Mouse (Mus musculus) forebrain, embryonic 16.5 days (tissue): ENCODE measurements around the gene Leng8. TPM values are rescaled to one million over a fixed set of nuclear protein-coding genes. Genes with fewer than 3 reads are reported as not detected.

ENCODE experiments used
- ATAC-seq: fragments of 200-750 bp; cut with Nextera tagmentation; 2 replicates; pipeline ENCODE4 v1.8.0; 2017; ENCODE audit warnings: mild to moderate bottlenecking, moderate library complexity
- H3K27ac ChIP-seq: fragments of 300-500 bp; sonication (generic); 2 replicates; pipeline ENCODE4 v1.5.1; 2014; ENCODE audit warnings: low read length, control low read depth
- H3K27me3 ChIP-seq: fragments of 300-500 bp; sonication (generic); replicated peaks from 2 replicates; pipeline ENCODE4 v1.6.1; 2014; ENCODE audit warnings: low read length; ENCODE audit not compliant: control insufficient read depth, insufficient read depth
- H3K36me3 ChIP-seq: fragments of 300-500 bp; sonication (generic); 2 replicates; pipeline ENCODE4 v1.6.1; 2014; ENCODE audit not compliant: control insufficient read depth, insufficient read depth
- H3K4me1 ChIP-seq: fragments of 300-500 bp; sonication (generic); replicated peaks from 2 replicates; pipeline ENCODE4 v1.6.1; 2014; ENCODE audit warnings: low read length; ENCODE audit not compliant: control insufficient read depth, insufficient read depth
- H3K4me2 ChIP-seq: fragments of 300-500 bp; sonication (generic); 2 replicates; pipeline ENCODE4 v1.6.1; 2014; ENCODE audit warnings: mild to moderate bottlenecking, low read length, control low read depth
- H3K4me3 ChIP-seq: fragments of 300-500 bp; sonication (generic); replicated peaks from 2 replicates; pipeline ENCODE4 v1.5.1; 2014; ENCODE audit warnings: mild to moderate bottlenecking, low read length, control low read depth
- H3K9ac ChIP-seq: fragments of 300-500 bp; sonication (generic); replicated peaks from 2 replicates; pipeline ENCODE4 v1.6.1; 2014; ENCODE audit warnings: low read depth, low read length, control low read depth
- H3K9me3 ChIP-seq: fragments of 300-500 bp; sonication (generic); 2 replicates; pipeline ENCODE4 v1.6.1; 2016; ENCODE audit warnings: low read length; ENCODE audit not compliant: control insufficient read depth
- WGBS: fragments of 180-500 bp; shearing (Covaris S2); extraction: QIAGEN DNeasy Blood & Tissue Kit; methylation state at CpG from one replicate; pipeline ENCODE4 v1.1.7; 2014; 5-methylcytosine and 5-hydroxymethylcytosine counted together
- polyA plus RNA-seq: library from polyadenylated mRNA; unstranded; fragments of >200 nt; fragmentation: Nextera tagmentation; extraction: Ambion mirVana; gene quantifications from 2 replicates; pipeline ENCODE4 v1.2.1, GENCODE M21; 2015

The Leng8 gene
- polyA plus RNA-seq, 1 experiment from 2014 or later: 95.7 TPM

DNA sequence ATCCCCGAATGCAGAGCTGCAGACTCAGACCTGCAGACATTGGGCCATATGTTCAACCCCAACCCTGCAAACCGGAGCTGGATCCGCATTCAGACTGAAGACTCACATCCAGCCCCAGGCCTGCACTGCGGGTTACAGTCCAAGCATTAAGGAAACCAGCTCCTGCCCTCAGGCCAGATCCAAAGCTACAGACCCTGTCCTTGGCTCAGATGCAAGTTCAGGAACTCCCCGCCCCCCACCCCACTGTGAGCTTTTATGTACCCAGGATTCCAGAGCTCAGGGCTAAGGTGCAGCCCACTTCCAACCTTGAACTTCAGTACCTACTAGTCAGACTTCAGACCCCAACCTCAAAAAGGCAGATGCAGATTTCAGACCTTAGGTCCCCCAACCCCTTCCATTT lies 12.0 kb upstream of the Leng8 start:
- H3K36me3 ChIP-seq: no peaks in the 10 kb centered on the region
- H3K9me3 ChIP-seq: no peaks in the 10 kb centered on the region
- ATAC-seq: no peak
- peak overlapping the region; percentile 7; the same call in 1 of the 2 replicates for H3K9ac ChIP-seq
- peak overlapping the region; percentile 86 for H3K27ac ChIP-seq
- H3K4me3 ChIP-seq: peak overlapping the region; percentile 30
- peaks cover 54% of the 10 kb centered on the region for H3K4me1 ChIP-seq
- H3K4me2 ChIP-seq: peak overlapping the region; percentile 53
- no peaks in the 10 kb centered on the region for H3K27me3 ChIP-seq
- WGBS: 2% methylated on average over 5 of the region's 5 CpGs

DNA sequence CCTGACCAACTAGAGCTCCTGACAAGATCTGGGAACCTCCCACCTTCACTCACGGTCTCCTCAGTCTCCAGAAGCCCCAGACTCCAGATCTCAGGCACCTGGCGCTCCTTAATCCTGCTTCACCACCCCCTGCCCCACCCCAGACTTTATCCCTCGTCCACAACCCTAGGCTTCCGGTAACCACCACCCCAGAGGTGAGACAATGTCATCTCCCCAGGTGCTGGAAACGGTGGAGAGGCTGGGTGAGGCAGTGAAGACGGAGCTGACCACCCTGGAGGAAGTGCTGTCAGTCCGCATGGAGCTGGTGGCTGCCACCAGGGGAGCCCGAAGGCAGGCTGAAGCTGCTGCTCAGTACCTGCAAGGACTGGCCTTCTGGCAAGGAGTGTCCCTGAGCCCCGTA lies 11.5 kb upstream of the Leng8 start:
- H3K9ac ChIP-seq: 0 out of 2 replicates have a peak overlapping the region, but pooled peaks have one; percentile 26
- no peak overlapping the region for H3K4me3 ChIP-seq
- ATAC-seq: no peak
- 24% methylated on average over 9 of the region's 9 CpGs for WGBS
- no peaks in the 10 kb centered on the region for H3K27me3 ChIP-seq
- H3K9me3 ChIP-seq: no peaks in the 10 kb centered on the region
- H3K4me1 ChIP-seq: peaks cover 49% of the 10 kb centered on the region
- no peak overlapping the region for H3K4me2 ChIP-seq
- no peaks in the 10 kb centered on the region for H3K36me3 ChIP-seq
- peak overlapping the region; percentile 86 for H3K27ac ChIP-seq

DNA sequence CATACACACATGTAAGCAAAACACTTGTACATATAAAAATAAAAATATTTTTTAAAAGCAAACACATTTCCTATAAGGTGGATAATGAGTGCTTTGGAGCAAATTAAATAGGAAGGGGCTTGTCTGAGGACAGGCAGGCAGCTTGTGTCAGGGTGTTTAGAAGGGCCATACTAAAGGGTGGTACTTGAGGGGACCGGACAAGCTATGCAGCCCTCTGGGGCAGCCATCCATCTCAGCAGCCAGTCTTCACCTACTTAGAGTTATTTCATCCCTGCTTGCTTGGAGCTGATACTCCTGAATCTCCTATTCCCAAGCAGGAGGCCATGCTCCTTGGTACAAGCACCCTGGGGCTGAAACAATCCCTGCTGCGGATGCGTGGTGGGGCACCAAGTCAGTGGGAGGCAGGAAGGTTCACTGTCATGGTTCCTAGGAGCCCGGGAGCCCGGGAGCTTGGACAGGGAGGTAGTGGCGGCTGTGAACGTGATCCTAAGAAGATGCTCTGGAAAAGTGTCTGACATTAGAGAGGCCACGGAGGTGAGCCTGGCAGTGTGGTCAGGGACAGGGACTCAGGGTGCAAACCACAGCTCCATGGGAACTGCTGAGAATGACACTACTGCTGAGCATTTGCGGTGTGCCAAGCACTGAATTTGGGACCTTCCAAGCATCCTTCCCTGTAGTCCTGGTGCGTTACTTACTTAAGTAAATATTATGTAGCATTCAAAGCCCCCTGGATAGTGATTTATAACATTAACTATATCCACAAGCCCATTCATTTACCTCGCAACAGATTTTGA lies 9.7 kb upstream of the Leng8 start:
- WGBS: 87% methylated on average over 11 of the region's 11 CpGs
- Histone ChIP-seq H3K9me3 (no peaks in the 10 kb centered on the region), H3K4me2 (no peak overlapping the region), H3K4me1 (peaks cover 40% of the 10 kb centered on the region), H3K4me3 (no peak overlapping the region), H3K36me3 (no peaks in the 10 kb centered on the region), H3K27me3 (no peaks in the 10 kb centered on the region), H3K9ac (no peak overlapping the region), H3K27ac (no peak overlapping the region)
- ATAC-seq: no peak

DNA sequence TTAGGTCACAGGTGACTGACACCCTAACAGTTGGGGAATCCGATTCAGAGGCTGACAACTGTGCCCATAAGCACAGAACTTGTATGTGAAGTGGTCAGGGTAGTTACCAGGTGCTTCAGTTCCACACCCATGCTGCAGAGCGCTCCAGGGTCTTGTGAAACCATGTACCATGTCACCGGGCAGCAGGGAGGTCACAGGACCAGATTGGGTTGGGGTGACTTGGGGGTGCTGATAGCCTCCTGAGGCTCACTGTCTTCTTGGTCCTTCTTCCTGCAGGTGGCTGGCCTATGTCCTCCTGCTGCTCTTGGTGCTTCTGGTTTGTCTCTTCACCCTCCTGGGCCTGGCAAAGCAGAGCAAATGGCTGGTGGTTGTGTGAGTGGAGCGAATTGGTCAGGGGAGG lies 8.9 kb upstream of the Leng8 start:
- H3K4me3 ChIP-seq: no peak overlapping the region
- ATAC-seq: no peak
- H3K27ac ChIP-seq: no peak overlapping the region
- no peak overlapping the region for H3K9ac ChIP-seq
- 90% methylated on average over 4 of the region's 4 CpGs for WGBS
- no peaks in the 10 kb centered on the region for H3K36me3 ChIP-seq
- H3K27me3 ChIP-seq: no peaks in the 10 kb centered on the region
- no peaks in the 10 kb centered on the region for H3K9me3 ChIP-seq
- no peak overlapping the region for H3K4me2 ChIP-seq
- H3K4me1 ChIP-seq: peaks cover 33% of the 10 kb centered on the region

DNA sequence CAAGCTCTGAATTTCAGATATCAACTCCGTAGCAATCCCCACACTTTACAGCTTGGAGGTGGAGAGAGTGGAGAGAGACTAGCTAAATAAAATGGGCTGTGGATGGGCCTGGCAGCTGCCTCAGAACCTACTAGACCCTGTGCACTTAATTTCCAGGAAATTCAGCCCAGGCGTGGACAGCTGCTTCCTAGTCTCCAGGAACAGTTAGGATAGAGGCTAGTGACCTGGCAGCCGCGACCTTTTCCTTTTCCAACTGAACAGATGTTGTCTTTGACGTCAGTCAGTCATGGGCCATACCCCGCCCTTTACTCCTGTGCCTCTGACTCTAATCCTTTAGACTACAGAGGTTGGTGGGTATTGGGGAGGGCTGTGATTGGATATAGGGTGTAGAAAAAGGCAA lies 8.0 kb upstream of the Leng8 start:
- no peaks in the 10 kb centered on the region for H3K9me3 ChIP-seq
- H3K4me2 ChIP-seq: no peak overlapping the region
- H3K27ac ChIP-seq: no peak overlapping the region
- peaks cover 23% of the 10 kb centered on the region for H3K4me1 ChIP-seq
- H3K27me3 ChIP-seq: no peaks in the 10 kb centered on the region
- no peaks in the 10 kb centered on the region for H3K36me3 ChIP-seq
- ATAC-seq: no peak
- no peak overlapping the region for H3K4me3 ChIP-seq
- no peak overlapping the region for H3K9ac ChIP-seq
- WGBS: 64% methylated on average over 6 of the region's 6 CpGs

DNA sequence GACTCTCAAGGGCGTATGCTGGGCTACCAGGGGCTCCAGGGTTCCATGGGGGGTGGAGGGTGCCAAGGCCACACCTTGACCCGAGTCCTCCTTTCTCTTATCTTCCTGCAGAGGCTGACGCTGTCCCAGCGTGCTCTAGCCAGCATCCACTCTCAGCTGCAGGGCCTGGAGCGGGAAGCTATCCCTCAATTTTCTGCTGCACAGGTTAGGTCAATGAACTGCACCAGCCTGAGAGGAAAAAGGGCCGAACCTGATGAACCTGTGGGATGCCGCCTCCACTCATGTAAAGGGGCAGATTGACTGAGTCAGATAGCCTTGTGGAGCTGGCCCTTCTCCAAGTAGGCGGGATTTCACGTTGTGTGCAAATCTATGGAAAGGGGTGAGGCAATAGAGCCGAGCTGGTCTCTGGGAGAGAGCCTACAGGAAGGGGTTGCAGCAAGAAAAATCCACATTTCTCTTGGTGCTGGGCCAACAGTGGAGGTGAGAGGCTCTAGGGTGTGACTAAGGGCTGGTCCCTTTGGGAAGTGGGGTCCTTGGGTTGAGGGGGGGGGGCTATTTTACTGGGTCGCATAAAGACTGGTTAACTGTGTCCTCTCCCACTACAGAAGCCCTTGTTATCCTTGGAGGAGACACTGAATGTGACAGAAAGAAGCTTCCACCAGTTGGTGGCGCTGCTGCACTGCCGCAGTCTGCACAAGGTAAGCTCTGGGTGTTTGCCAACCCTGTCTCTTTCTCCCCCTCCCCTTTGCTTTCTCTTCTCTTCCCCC lies 6.0 kb upstream of the Leng8 start:
- no peaks in the 10 kb centered on the region for H3K27me3 ChIP-seq
- H3K4me3 ChIP-seq: no peak overlapping the region
- no peaks in the 10 kb centered on the region for H3K36me3 ChIP-seq
- H3K4me1 ChIP-seq: peaks cover 11% of the 10 kb centered on the region
- H3K9ac ChIP-seq: no peak overlapping the region
- H3K9me3 ChIP-seq: no peaks in the 10 kb centered on the region
- 22% methylated on average over 13 of the region's 13 CpGs for WGBS
- no peak overlapping the region for H3K4me2 ChIP-seq
- peak; percentile 45 for ATAC-seq
- peak overlapping the region; percentile 67 for H3K27ac ChIP-seq

DNA sequence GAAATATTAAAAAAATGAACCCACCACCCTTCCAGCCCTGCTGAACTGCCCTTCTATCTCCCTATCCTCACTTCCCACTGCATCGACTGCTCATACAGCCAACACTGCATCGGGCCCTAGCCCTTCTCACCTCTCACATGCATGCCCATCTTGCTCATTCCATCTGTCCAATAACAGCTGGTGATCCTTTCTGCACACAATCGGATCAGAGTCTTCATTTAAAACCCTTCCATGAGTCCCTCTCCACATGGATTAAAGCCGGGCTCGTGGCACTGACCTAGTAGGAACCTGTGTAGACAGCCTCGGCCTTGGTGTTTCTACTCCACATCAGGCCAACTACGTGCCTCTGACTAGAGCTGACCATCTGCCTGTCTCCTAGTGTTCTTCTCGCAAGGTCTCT lies 4.9 kb upstream of the Leng8 start:
- Histone ChIP-seq H3K4me3 (no peak overlapping the region), H3K27ac (no peak overlapping the region), H3K36me3 (no peaks in the 10 kb centered on the region), H3K9me3 (no peaks in the 10 kb centered on the region), H3K4me1 (peaks cover 11% of the 10 kb centered on the region), H3K4me2 (no peak overlapping the region), H3K27me3 (no peaks in the 10 kb centered on the region), H3K9ac (no peak overlapping the region)
- WGBS: 86% methylated on average over 8 of the region's 8 CpGs
- ATAC-seq: no peak

DNA sequence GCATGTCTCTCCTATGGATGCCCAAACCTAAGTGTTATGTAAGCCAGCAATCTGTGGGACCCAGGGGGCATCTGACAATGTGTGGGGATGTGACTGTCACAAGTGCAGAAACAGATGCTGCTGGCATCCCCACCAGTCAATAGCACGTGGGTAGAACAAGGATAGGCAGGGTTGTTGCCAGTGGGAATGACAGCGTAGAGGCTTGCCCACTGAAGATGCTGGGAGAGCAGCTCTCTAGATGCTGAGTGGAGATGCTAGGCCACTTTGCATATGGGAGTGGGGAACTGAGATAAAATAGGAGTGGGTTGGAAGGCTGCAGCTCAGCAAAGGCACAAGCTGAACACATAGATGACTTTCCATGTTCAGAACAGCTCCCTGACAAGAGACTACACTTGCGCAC lies 4.3 kb upstream of the Leng8 start:
- WGBS: 80% methylated on average over 3 of the region's 3 CpGs
- no peak overlapping the region for H3K27ac ChIP-seq
- no peak for ATAC-seq

DNA sequence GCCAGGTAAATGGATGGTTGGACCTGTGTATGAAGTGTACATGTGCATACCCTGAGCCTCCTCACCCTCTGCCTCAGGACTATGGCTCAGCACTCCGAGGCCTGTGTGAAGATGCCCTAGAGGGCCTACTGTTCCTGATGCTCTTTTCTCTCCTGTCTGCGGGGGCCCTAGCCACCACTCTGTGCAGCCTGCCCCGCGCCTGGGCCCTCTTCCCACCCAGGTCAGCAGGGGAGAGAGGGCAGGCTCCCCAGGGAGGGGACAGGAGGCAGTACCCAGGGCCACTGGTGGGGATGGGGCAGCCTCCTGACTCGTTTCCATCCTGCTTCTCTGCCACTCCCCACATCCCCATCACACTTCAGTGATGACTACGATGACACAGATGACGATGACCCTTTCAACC lies 3.8 kb upstream of the Leng8 start:
- Histone ChIP-seq H3K9me3 (no peaks in the 10 kb centered on the region), H3K27ac (no peak overlapping the region), H3K27me3 (no peaks in the 10 kb centered on the region), H3K36me3 (no peaks in the 10 kb centered on the region), H3K4me3 (no peak overlapping the region), H3K4me2 (no peak overlapping the region), H3K9ac (no peak overlapping the region), H3K4me1 (peaks cover 16% of the 10 kb centered on the region)
- ATAC-seq: no peak
- WGBS: 87% methylated on average over 7 of the region's 7 CpGs

More for the DNA sequence above, 4.3 kb upstream of the Leng8 start:
- Histone ChIP-seq H3K4me1 (peaks cover 12% of the 10 kb centered on the region), H3K9me3 (no peaks in the 10 kb centered on the region), H3K27me3 (no peaks in the 10 kb centered on the region), H3K4me3 (no peak overlapping the region), H3K9ac (no peak overlapping the region), H3K36me3 (no peaks in the 10 kb centered on the region), H3K4me2 (no peak overlapping the region)
